Mouse (Mus musculus) left cerebral cortex, adult 11 months (tissue): Measurements from ENCODE around the gene Mlec.
"Not testable (repeated sequence)": the region's sequence is repeated elsewhere in the genome, so short reads cannot be mapped to it uniquely, and the experiment has no call there.

Source experiments
- DNase-seq: peaks from one replicate; pipeline ENCODE4 v3.0.0; 2022; ENCODE audit warnings: low spot score

Gene Mlec

GRCm38 (mm10) chr5:115179596-115179995 is 21.6 kb upstream of the Mlec start:
- DNase-seq, result no peak

DNA sequence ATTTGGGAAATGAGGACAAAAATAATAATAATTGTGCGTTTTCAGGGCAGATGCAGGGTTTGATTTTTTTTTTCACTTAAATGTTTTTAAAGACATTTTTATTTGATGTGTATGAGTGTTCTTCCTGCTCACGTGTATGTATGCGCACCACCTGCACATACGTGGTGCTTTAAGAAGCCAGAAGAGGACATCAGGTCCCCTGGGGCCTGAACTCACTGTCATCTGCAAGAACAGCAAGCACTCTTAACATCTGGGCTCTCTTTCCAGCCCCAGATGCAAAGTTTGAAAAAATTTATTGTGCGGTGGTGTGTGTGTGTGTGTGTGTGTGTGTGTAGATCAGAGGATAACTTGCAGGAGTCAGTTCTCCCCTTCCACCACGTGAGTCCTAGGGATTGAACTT is 19.9 kb upstream of the Mlec start:
- DNase-seq, result no peak

DNA sequence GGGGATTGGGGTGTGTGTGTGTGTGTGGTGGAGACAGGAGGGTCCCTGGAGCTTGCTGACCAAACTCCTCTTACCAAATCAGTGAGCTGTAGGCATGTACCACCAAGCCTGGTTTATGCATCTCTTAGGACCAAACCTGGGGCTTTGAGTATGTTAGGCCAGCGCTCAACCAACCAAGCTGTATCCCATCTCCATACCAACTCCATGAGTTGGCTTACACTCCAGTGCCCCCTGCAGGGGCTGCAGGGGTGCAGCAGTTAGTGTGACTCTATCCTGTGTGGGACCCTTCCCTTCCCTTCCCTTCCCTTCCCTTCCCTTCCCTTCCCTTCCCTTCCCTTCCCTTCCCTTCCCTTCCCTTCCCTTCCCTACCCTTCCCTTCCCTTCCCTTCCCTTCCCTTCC is 16.6 kb upstream of the Mlec start:
- DNase-seq, result no peak

GRCm38 (mm10) chr5:115170150-115170549 is 12.2 kb upstream of the Mlec start:
- no peak for DNase-seq

DNA sequence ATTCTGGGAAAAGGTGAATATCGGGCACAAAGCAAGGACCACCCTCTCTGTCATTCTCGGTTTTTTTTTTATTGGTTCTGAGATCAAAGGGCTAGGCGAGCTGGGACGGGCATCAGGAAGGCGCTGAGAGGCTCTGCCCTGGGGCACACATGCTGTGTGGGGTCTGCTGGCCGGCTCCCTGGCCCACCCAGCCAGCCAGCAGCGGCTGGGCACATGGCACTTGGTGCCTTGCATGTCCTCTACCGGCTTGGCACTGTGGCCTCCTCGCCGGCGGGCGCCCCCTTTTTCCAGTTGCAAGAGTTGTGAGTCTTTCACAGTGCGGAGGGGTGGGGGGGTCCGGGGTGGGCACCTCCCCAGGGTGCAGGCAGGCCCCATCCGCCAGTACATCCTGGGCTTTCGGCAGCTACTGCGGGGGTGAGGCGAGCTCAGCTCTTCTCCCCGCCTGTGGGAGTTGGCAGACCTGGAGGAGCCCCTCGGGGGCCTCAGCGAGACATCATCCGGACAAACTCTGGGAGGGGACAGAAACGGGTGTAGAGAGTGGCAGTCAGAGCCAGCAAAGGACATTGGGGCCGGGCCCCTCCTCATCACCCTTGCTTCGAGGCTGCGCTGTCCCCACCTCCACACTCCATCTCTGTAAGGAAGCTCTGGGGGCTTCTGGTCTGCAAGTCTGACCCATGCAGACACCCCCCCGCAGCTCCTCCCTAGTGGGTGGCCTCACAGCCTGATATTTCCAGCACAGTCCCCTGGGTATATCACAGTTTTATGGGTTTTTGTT is 10.8 kb upstream of the Mlec start:
- no peak for DNase-seq

DNA sequence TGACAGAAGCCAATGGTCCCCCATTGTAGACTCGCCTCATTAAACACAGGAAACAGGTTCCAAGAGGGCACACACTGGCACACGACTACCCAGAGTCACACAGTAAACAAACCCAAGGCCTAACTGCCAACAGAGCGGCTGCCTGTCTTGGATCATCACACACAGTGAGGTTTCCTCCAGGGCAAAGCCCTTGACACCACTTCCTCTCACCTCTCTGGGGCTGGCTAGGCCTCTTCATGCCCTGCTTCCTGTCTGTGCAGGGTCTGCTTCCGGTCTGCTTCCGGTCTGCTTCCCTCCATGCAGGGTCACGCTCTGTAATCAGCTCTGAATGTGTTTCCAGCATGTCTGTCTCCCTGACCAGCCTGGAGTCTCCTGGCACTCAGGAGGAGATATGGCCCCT is 9.4 kb upstream of the Mlec start:
- no peak for DNase-seq

- no peak for DNase-seq
These were observed 8.8 kb upstream of the Mlec start for GRCm38 (mm10) chr5:115166815-115167194.

- DNase-seq, result no peak
These were observed 8.2 kb upstream of the Mlec start for GRCm38 (mm10) chr5:115165895-115166814.

DNA sequence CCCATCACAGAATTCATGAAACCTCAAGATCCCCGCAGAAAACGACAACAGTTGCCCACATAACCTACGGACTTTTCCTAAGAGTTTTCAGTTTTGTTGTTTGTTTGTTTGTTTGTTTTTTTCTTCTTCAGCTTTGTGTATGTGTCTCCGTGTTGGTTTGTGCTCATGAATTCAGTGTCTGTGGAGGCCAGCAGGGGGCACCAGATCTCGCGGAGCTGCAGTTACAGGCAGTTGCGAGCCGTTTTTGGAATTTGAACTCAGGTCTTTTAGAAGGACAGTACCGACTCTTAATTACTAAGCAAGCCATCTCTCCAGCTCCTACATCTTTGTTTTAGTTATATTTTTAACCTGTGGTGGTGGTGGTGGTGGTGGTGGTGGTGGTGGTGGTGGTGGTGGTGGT is 7.4 kb upstream of the Mlec start:
- DNase-seq, result no peak

GRCm38 (mm10) chr5:115164446-115164845 is 6.5 kb upstream of the Mlec start:
- DNase-seq, result not testable (repeated sequence)

- no peak for DNase-seq
These were observed 5.6 kb upstream of the Mlec start for GRCm38 (mm10) chr5:115163563-115163962.

- DNase-seq, result not testable (repeated sequence)
These were observed 3.9 kb upstream of the Mlec start for GRCm38 (mm10) chr5:115161940-115162279.

GRCm38 (mm10) chr5:115161064-115161939 is 3.3 kb upstream of the Mlec start:
- no peak for DNase-seq

DNA sequence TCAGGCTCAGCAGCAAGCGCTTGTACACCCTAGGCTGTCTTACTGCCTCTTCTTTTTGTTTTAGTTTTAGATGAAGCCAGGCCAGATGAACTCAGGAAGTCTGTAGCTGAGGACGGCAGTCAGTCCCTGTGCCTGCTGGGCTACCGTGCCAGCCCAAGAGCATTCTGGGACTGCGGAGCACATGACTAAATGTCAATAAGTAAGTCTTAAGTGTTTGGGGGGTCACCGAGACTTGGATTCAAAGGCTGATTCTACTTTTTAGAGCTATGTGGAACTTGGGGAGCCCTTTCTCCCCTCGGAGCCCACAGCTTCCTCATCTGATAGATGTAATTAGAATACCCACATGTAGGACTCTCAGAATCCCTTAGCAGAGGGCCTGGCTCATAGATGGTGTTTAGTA is 2.7 kb upstream of the Mlec start:
- no peak for DNase-seq

DNA sequence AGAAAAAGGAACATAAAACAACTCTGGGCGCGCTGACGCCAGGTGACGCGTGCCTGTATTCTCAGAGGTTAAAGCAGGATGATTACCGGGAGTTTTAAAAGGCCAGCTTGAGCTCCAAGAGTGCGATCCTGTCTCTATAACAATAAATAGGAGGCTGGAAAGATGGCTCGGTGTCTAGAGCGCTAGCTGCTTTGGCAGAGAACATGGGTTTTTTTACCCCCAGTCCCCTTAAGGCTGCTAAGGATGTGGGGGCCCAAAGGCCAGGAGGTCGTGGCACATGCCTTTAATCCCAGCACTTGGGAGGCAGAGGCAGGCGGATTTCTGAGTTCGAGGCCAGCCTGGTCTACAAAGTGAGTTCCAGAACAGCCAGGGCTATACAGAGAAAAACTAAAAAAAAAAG is 1.2 kb upstream of the Mlec start:
- DNase-seq, result no peak

DNA sequence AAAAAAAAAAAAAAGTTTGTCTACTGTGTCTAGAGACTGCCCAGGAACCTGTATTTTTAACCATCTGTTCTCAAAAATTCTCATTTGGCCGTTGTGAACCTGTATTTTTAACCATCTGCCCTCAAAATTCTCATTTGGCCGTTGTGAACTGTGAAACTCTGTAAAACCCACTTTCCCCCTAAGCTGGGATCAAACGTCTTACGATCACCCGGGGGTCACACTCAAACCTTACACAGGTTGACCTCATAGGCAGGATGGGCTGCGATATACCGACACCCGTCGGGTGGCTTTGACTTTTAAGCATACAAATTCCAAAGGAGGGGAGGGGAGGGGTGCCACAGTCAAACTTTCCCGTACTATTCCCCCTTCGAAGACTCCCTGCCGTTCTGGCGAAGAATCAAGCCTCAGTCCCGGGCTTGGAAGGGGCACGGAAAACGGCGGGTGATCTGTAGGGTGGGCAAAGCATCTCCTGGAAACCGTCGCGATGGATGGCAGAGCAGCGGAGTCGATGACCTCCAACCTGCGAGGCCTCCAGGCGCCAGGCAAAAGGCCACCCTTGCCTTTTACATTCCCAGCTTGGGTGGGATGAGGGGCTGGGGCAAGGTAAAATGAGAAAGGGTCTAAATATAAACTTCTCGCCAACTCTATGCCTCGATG is 918 bp downstream of the Mlec start:
- DNase-seq, result no peak

- DNase-seq, result no peak
These were observed 1.6 kb downstream of the Mlec start for GRCm38 (mm10) chr5:115156401-115156800.

DNA sequence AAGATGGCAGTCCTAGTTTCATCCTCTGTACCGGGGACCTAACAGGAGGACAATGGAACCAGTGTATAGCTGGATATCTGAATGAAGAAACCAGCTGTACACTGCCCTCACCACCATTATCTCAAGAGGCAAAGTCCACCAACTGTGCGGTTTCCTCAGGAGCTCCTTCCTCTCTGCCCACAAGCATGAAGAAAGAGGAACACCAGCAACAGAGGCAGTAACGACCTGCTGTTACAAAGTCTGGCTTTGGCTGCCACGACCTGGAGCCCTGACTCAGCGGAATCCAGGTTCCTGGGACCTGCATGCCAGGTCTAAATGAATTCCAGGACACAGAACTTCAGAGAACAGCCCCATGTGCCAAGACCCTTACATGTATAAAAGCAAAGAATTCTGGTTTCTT is 2.1 kb downstream of the Mlec start:
- DNase-seq, result no peak

GRCm38 (mm10) chr5:115155156-115155631 is 2.8 kb downstream of the Mlec start:
- no peak for DNase-seq

DNA sequence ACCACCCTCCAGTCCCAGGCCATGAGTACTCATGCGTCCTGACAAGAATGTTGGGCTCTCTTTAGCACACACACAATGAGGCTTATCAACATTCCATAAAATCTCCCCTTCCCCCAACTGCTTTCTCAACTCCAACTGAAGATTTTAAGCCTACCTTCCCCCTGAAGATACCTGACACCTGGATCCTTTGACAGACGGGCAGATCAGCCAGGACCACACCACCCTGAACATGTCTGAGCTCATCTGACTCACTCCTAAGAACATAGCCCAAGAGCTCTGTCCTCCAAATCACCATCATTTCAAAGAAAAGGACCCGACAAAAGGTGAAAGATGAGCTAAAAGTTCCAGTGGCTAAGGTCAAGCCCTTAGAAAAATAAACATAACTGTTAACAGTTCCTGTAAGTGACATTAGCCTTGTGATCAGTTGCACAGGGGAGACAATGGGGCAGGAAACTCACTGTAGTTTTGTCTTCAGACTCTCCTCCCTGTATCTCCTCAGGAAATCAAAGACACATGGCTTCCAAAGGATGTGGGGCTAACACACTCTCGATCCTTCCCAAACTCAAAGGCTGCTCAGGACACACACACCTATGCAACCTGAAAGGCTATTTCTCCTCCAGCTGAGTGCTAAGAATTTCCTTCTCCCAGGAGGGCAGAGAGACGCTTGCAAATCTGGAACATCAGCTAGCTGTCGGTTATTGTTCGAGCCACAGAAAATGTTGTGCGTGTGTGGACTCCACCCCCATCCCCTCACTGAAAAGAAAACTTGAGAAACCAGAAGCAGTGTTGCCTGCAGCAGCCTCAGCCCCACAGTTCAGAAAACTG is 5.6 kb downstream of the Mlec start:
- DNase-seq, result no peak

DNA sequence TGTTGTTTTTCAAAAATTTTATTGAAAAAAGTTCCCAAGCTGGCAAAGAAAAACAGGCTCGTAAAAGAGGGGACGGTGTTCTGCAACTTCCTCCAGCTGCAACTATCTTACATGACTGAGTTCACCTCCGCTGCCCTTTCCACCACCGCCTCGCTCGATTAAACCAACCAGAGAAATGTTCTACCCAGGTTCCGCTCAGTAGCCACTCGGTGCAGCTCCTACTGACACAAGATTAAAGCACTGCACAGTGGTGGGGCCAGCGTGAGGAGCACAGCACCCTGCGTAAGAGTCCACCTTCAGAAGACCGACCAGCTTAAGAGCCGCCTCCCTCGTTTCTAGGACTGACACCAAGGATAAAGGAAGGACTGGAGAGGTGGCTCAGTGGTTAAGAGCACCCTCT is 6.5 kb downstream of the Mlec start:
- no peak for DNase-seq
